Mouse (Mus musculus) cerebellum, adult (tissue): ENCODE data around the gene Fstl4.
"Not testable (repeated sequence)": the region's sequence is repeated elsewhere in the genome, so short reads cannot be mapped to it uniquely, and the experiment has no call there.

Experiments
- ATAC-seq: cut with Nextera tagmentation; 2 replicates; pipeline ENCODE4 v1.9.2; 2017; ENCODE audit warnings: mild to moderate bottlenecking, moderate library complexity, mixed read lengths; ENCODE audit not compliant: insufficient number of reproducible peaks, low FRiP score, low TSS enrichment

The Fstl4 gene

DNA sequence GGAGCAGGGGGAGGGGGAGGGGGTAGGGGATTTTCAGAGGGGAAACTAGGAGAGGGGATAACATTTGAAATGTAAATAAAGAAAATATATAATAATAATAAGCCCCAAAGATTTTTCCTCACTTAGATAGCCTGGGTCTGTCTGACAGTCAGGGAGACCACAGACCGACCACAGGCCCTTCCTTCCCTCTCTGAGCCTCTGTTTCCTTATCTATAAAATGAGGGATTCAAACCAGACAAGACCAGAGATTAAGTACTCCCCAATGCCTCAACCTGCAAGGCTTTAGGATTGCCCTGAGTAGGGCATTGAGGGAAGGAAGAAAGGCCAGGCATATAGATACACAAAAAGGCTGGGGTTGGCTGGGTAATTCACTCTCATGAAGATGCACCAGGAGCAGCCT, 307.2 kb downstream of the Fstl4 start:
- no peak for ATAC-seq

DNA sequence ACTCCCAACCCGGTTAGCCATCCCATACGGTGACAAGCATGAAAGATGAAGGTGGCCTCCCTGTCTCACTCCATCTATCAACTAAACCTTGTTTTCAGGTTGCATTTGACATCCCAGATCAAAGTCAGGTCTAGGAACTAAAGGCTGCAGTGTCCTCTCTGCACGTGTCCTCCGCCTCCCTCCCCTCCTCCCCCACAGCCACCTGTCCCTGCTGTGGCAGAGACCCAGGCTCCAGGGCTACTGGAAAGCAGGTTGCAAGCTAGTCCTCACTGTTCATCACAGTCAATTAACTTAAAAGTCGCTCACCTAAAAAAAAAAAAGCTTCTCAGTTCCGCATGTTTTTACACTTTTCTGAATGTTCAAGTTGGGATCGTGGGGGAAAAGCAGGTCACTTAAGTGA, 313.2 kb downstream of the Fstl4 start:
- ATAC-seq, result 0 out of 2 replicates have a peak, but pooled peaks have one; percentile 36

DNA sequence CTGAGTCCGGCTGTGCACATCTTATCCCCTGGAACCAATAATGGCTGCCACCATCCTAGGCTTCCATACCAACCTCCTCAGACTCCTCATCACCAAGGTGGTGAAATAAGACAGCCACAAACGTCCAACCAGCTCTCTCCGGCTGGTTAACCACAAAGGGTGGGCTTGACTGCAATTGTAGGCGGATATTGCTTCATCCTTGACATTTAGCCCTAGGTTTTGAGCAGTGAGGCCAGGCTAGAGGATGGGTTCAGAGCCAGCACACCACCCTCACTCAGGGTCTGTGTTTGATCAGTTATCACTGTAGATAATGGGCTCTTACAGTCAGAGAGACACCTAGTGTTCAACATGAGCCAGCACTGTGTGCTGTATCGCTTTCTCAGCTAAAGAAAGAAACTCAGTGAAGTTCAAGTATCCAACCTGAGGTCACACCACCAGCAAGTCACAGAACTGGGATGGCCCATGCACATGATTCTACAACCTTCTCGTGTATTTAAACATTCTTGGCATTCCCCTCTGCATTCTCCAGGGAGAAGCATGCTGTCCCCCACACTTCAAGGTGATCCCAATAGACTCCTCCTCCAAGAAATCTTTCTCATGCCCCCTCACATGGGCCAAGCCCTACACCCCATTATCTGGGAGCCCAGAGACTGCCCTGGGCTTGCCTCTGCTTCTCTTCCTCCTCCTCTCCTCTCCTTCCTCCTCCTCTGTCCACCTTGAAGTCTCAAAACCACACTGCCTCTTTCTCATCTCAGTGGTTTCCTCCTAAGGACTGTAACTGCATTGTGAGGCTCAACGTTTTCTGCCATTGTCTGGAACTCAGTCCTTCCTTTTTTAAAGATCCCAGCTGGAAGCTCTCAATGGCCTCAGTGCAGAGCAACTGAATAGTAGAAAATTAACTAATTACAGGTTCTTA, 314.2 kb downstream of the Fstl4 start:
- ATAC-seq, result no peak

DNA sequence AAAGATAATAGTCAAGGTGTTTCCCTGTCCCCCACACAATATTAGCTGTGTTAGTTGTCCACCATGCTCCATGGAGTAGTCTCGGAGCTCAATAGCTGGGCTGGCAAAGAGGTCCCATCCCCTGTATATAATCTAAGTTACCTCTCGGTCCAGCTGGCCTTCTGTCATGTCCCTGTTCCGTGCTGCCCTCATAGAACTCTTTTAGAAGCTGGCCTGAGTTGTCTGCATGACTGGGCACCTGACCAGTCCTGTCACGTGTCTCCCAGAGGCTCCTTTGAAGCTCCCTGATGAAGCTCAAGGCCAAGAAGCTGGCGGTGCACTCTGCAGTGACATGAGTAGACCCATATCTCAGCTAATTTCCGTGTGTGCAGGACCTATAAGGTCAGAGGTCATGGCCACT, 316.9 kb downstream of the Fstl4 start:
- no peak for ATAC-seq

DNA sequence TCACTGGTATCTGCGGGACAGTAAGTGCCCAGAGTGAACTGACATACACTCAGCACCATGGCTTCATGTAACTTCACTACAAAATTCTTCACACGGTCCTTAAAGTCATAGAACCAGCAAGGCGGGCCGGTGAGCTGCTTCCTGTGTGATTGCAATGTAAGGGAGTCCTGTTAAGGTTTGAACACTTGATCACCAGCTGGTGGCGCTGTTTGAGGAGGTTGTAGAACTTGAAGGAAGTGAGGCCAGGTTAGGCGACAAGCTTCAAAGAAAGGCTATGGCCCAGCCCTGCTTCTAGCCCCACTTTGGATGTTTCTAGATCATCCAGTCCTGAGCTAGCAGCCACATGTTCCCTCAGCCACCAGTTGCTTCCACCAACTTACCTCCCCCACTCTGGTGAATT, 320.9 kb downstream of the Fstl4 start:
- no peak for ATAC-seq

DNA sequence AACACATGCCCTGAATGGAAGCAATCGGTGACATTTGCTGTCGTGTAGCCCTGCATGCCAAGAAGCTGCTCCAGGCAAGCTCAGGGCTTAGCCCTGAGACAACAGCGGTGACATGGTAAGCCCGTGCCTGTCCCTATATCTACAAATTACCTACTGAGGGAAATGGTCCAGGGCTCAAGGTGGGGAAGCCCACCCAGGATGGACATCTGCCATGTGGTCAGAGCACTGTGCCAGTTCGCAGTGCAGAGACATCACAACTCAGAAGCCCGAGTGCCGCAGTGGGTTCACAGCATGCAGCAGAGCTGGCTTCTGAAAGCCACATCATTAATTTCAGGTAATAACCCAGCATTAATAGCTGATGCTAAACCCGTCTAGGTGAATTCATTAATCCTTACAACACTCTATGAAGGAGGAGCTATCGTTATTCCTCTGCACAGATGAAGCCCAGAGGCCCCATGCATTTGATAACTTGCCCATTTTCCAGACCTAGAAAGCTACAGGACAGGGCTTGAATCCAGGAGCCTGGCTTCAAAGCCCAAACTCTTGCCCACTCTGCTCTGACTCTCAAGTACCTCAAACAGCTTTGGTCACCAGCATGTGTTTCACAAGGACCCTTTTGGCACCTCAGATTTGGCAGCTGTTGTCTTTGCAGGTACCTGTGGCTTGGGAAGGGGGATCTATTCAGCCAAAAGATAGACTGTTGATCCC, 321.6 kb downstream of the Fstl4 start:
- ATAC-seq, result no peak

DNA sequence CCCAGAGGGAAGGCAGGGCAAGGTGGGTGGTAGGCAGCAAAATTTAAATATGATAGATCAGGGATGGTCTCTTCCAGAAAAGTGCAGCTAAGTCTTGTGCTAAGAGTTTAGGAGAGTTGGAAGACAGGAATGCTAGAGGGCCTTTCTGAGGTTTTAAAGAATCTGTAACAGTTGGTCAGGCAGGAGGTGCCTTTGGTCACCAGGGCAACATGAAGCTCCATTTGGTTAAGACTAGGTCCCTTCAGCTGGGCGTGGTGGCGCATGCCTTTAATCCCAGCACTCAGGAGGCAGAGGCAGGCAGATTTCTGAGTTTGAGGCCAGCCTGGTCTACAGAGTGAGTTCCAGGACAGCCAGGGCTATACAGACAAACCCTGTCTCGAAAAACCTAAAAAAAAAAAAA, 323.5 kb downstream of the Fstl4 start:
- not testable (repeated sequence) for ATAC-seq

DNA sequence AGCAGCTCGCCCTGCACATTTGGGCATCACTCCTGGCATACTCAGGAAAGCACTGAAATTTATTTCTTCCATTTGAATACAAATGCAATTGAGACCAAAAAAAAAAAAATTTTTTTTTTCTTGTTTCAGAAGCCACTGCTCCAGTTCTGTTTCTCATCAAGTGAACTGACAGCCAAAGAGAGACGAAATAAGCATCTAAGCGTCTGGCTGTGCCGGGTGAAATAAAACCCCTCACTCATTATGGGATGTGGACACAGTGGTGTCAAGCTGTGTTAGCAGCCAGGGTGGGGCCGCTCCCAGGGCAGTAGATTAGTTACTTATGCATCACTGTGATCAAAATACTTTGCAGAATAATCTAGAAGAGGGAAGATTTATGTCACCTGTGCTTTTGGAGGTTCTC, 327.2 kb downstream of the Fstl4 start:
- ATAC-seq, result no peak

DNA sequence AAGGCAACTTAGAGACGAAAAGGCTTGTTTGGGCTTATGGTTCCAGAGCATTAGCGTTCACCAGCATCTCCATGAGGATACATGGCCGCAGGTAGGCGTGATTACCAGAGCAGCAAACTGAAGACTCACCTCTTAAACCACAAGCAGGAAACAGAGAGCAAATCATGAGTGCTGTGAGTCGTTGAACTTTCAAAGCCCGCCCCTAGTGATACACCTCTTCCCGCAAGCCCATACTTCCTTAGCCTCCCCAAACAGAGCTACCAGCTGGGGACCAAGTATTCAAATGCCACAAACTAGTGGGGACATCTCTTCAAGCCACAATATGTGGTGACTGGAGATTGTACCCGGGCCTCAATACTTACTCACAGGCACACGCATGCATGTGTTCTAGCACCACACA, 332.4 kb downstream of the Fstl4 start:
- ATAC-seq, result no peak

DNA sequence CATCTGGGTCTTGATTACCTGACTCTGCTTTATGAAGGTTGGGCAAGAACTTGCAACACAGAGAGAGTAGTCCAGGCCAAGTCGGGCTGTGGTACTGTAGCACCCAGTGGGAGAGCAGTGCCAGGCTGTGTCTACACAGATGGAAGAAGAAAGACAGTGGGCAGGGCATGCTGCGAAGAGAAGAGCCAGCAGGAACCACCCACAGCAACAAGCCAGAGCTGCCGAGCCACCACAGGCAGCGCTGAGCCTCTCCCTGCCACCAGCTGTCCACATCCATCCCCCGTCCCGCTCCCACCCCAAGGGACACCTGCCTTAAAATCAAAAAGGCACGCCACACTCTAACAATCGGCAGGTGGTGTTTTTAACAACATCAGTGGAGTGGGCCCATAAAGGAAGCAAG, 332.9 kb downstream of the Fstl4 start:
- no peak for ATAC-seq

DNA sequence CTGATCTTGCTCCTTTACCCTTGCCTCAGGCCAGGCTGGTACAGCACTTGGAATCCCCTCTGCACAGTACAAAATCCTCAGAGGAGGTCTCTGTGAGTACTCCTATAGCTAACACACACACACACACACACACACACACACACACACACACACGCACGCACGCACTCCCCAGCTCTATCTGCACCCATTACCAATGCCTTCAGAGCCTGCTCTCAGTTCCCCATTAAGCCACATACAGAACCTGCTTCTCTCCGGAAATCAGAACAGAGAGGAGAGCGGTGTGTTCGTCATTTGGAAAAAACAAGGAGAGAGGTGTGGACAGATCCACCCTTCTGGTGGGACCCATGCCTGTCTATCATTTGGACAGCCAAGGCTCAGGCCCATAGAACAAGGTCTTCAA, 333.4 kb downstream of the Fstl4 start:
- no peak for ATAC-seq

DNA sequence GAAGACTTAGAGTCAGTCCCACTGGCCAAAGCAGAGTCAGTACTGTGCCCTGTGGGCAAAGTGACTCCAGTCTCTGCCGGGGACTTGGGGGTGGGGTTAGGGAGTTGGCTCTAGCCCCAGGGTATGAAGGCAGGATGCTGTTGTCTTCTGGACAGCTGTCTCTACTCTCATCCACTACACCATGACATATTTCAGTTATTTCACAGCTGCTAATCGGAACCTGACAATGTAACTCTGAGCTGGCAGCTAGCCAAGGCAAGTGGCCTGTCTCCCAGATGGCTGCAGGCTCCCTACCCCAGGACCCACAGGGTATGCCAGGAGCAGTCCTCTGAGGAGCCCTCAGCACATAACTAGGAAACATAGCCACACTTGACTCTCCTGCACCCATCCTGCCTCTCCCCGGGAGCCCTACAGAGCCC, 334.4 kb downstream of the Fstl4 start:
- no peak for ATAC-seq

DNA sequence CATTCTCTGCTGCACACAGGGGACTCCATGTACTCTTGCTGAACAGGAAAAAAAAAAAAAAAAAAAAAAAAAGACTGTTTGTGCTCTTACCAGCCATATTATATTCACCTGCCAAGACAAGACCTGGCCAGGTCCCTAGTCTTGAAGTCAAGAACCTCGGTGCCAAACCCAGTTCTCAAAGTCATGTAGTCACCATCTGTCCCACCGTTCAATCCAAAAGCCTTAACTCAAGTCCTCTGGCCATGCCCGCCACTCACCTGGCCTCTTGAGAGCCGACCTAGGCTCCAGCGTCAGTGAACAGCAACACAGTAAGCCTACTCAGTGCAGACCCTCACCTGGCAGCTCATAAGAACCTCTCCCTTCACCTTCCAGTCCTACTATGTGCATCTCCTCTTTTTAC, 334.9 kb downstream of the Fstl4 start:
- ATAC-seq, result no peak

DNA sequence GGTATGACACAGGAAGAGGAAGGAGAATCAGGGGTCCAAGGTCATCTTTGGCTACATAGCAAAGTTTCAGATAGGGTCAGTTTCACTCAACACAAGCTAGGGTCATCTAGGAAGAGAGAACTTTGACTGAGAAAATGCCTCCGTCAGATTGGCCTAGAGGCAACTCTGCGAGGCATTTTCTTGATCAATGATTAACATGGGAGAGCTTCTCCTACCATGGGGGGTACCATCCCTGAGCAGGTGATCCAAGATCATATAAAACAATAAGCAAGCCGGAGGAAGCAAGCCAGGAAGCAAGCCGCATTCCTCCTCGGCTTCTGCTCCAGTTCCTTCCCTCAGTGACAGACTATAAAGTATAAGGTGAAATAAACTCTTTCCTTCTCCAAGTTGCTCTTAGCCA, 337.3 kb downstream of the Fstl4 start:
- no peak for ATAC-seq

DNA sequence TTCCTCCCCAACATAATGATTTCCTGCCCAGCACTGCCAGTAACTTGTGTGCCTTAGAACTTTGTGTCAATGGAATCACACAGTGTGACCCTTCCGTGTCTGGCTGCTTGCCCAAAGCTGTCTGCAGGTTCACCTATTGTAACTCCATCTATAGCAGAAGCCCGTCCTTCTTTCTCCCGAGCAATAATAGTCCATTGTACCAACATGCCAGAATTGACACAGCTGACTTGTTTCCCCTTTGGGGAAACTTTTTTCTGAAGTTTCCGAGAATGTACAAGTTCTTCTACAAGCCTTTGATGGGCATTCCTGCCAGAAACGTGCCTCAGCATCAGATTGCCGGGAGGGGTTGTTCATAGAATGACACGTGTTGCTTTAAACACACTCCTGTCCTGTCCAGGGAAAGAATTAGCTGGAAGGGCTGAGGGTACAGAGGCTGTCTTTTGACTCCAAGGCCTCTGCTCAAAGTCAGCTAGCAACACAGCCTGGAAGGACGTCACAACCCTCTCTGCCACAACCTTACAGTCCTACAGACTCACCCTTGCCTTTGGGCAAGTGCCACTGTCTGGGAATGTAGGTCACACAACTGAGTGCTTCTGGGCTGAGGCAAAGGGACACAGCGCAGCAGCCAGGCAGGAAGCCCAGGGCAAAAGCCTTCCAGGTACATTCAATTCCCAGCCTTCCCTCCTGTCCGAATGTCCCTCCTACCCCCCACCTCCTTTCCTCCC, 339.3 kb downstream of the Fstl4 start:
- no peak for ATAC-seq

DNA sequence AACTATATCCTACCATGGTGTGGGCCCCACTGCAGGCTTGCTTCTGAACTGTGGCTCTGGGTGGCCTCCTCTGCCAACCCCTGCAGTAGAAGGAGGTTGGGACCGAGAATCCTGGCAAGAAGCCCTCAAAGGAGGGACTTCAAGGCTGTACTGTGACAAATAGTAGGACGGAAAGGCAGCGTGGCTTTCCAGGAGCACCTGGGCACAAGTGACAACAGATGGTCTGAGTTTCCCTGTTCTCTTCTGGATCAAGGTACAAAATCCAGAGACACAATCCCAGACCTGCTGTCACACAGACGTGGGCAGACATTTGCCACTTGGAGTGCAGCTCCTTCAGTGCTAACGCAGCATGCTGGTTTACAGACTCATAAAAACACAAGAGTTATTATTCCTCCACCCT, 343.3 kb downstream of the Fstl4 start:
- ATAC-seq, result peak; percentile 61; the same call in 1 of the 2 replicates

DNA sequence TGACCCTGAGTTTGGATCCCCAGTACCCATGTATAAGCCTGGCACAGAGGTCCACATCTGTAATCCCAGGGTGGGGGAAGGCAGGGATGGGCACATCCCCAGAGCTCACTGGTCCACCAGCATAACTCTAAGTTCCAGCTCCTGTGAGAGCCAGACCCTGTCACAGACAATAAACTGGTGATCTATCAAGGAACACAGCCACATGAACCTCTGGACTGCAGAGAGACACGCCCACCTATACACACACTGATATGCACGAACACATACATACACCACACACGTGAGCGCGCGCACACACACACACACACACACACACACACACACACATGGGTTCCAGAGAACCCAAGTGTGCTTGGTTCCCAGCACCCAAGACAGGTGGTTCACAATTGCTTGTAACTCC, 344.4 kb downstream of the Fstl4 start:
- no peak for ATAC-seq

DNA sequence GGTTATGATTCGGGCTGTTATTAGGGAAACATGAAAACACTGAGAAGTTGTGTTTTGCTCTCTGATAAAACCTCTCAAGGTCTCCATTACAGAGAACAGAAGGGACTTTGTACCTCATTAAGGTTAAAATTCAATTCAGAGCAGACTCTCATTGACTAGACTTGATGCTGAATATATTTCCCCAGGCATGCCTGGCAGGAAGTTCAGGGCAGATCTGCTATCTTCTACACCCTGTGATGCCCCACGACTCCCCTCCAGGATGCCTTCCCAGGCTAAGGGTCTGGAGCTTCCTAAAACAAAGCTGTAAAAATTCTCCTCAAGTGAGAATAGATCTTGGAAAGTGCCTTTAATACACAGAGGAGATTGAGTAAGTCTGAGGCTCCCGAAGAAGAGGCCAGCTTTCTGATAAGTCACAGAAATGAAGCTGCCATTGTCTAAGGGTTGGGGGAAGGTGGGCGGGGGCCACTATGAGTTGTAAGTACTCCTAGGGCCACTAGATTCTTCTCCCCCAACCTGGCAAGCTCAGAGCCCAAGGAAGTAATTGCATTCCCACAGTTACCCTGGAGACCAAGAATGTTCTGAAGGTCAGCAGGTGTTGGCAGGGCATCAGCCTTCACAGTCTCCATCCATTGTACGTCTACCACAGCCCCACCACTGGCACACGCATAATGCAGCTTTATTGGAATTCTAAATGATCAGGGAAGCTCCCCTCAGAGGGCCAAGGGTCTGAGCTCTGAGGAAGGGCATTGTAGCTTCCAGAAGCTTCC, 345.4 kb downstream of the Fstl4 start:
- ATAC-seq, result no peak

DNA sequence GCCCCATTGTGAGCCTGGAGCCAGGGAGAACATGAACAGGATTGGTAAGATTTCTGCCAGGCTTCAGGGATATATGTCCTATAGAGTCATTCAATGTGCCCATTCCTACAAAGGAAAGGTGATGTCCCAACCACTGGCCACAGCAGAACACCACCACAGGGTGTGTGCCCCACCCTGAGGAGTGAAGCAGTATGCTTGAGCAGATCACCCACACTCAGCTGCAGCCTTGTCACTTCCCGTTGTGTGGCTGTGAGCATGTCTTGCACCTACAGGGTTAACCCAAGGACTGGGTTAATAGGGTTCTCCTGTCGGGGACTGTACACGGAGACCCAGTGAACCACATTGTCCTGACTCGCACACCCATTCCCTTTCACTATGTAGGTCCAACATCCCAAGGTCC, 351.3 kb downstream of the Fstl4 start:
- no peak for ATAC-seq

DNA sequence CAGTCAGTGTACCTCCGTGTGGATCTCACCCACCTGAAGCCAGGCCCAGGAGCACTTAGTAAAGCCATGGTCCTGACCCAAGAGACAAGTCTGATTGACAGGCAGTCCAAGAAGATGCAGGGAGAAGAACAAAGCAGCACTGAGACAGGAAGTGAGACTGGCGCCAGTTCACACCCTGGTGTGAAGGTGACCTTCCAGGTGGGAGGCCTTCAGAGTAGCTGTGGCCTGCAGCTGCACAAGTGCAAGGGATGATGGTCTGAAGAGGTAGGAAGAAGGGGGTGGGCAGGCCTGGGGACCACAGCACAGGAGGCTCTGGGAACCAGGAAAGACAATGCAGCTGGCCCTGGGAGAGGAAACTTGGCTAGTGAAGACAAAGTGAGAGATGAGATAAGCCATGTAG, 351.9 kb downstream of the Fstl4 start:
- ATAC-seq, result no peak
